Mouse (Mus musculus) induced T-regulatory cell, adult 2 months (primary cell): ENCODE data around the gene Gm4498.
"Not testable (repeated sequence)": the region's sequence is repeated elsewhere in the genome, so short reads cannot be mapped to it uniquely, and the experiment has no call there.

Experiments used
- DNase-seq: peaks from one replicate; pipeline ENCODE4 v3.0.0-alpha.2; 2012; ENCODE audit warnings: low read depth

The Gm4498 gene

DNA sequence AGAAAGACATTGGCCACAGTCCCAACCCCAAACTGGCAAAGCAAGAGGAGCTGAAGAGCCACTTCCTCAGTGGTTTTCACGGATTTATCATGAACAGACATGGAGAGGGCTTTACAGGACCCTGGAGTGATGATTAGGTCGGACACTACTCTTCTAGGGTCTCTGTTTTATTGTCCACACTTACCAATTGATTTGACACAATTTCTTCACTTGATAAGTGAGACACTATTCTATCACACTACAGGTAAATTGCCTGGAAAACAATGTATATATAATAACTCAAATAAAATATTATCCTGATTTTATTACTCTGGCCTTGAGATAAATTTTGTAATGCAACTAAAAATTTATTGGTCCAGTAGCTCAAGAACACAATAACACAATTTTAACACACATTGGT is at the start of gene Gm4498:
TSS of gene Gm4498 (minus strand) at position 101 of the 400 bp plus-strand sequence.
- DNase-seq: not testable (repeated sequence)

DNA sequence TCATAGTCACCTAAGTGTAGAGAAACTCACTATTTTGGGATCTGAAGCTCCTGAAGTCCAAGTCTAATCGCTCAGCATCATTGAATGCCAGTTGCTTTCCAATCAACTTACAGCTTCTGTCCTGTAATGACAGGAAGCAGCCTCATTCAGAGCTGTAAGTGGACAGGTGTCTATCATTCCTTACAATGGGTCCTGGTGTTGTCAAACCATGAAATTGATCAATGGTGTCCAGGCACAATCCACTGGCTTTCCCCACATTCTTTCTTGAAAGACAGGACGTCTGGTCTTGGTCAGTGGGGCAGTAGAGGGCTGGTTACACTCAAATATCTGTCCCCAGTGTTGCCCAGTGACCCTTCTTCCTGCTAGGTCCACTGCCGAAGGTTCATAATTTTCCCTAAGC is 29.1 kb upstream of the Gm4498 start, which contains the start of gene Gm5890:
TSS of gene Gm5890 (minus strand) at position 101 of the 400 bp plus-strand sequence.
- DNase-seq: not testable (repeated sequence)

DNA sequence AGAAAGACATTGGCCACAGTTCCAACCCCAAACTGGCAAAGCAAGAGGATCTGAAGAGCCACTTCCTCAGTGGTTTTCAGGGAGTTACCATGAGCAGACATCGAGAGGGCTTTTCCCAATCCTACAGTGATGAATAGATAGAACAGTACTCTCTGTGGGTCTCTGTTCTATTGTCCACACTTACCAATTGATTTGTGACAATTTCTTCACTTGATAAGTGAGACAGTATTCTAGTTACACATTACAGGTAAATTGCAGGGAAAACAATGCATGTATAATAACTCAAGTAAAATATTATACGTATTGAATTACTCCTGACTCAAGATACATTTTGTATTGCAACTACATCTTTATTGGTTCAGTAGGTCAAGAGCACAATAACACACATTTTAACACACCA is 28.1 kb downstream of the Gm4498 start, which contains the start of gene Gm6164:
TSS of gene Gm6164 (minus strand) at position 101 of the 400 bp plus-strand sequence.
- DNase-seq: not testable (repeated sequence)

DNA sequence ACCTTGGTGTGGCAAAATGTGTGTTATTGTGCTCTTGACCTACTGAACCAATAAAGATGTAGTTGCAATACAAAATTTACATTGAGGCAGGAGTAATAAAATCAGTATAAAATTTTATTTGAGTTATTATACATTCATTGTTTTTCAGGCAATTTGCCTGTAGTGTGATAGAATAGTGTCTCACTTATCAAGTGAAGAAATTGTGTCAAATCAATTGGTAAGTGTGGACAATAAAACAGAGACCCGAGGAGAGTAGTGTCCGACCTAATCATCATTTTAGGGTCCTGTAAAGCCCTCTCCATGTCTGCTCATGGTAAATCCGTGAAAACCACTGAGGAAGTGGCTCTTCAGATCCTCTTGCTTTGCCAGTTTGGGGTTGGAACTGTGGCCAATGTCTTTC is 40.2 kb downstream of the Gm4498 start, which contains the start of gene Vmn1r95:
TSS of gene Vmn1r95 (plus strand) at position 301 of the 400 bp plus-strand sequence.
- not testable (repeated sequence) for DNase-seq
